Mouse (Mus musculus) testis, adult 2 months (tissue): ENCODE data around the gene Angptl2.

ENCODE experiments used
- CTCF ChIP-seq: fragments of 200-500 bp; IDR thresholded peaks from 2 replicates; pipeline ENCODE4 v1.5.1; 2012; ENCODE audit warnings: low read depth, mild to moderate bottlenecking, inconsistent platforms, low read length, moderate library complexity; ENCODE audit not compliant: control insufficient read depth, insufficient read depth, insufficient replicate concordance
- POLR2A ChIP-seq: fragments of 200-500 bp; IDR thresholded peaks from 2 replicates; pipeline ENCODE4 v1.6.1; 2012; ENCODE audit warnings: low read depth, mild to moderate bottlenecking, inconsistent platforms, low read length, moderate library complexity; ENCODE audit not compliant: control insufficient read depth

DNA sequence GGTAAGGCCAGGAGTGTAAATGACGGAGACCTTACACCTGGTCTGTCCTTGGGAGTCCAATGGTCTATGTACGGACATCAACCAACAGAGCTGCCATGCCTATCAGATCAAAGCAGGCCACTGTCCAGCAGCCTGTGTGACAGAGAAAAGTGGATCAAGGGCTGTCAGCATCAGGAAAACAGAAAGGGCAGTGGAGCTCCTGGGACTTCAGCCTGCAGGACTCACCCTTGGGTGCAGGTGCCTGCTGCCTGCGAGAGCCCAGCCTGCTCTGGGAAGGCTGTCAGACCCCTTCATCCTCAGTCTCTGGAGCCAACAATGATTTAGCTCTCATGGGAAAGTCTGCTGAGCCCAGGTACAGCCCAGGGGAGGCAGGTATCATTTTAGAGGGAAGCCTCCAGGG is 45.6 kb downstream of the Angptl2 start:
- TF ChIP-seq CTCF = no peak
- TF ChIP-seq POLR2A = no peak
